Mouse (Mus musculus) cerebellum, postnatal 25 days (tissue): ENCODE measurements around the gene Cldn8.

Source experiments
- DNase-seq, 2 experiments: peaks; one replicate each; pipeline ENCODE4 v3.0.0; 2021; ENCODE audit warnings: mixed read lengths in 2 of 2

Cldn8 gene

DNA sequence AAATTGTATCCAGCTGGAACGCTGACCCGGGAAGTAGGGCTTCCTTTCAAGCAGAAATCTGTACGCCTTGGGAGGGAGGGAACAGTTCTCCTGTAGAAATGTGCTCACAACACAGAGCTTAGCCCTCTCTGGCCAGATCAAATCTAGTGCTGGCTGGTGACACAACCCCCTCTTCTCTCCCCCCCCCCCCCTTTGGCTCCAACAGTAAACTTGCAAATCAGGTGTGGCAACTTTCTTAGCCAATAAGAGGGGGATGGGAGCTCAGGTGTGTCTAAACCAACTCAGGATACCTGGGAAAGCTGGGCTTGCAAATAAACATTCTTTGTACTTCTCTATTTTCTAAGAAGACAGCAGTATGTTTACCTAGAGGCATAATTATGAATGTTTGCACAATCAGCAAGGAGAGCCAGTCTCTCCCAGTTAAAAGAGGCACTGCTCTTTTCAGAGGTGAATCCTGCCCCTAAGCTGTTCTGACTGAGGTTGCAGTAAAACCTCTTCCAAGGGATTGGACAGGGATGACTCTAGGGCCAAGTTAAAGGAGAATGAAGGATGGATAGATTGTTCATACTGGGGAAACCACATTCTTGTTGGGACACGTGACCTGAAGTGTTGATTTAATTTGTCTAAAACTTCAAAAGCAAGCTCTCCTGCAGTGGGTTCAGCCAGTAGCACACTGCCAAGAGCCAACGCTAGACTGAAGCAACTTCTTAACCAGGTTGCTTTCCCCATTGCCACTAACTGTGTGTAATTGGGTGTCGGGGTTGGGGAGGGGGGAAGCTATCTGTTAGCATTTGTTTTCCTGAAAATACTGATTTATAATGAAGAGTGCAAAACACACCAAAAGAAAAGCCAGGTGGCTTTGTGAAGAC, at the start of gene Cldn8:
Cldn8 (minus strand) TSS at position 139 of the 869 bp plus-strand sequence.
- DNase-seq = no peak

DNA sequence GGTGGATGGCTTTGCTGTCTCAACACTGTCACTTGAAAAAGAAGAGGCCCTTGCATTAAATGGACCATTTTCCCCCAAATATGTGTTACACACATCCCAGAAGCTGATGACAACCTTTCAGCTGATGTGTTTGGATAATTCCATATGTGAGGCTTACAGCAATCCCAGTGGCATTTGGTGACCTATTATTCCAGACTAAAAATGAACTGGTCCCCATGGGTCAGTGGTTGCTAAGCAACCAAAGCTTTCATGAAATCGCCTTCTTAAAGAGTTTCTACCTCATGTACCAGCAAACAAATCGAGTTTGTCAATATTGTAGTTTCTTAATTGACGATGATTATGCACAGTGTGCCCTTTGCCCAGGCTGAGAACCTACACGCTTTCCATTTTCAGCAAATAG, 49.7 kb upstream of the Cldn8 start:
- no peak for DNase-seq

DNA sequence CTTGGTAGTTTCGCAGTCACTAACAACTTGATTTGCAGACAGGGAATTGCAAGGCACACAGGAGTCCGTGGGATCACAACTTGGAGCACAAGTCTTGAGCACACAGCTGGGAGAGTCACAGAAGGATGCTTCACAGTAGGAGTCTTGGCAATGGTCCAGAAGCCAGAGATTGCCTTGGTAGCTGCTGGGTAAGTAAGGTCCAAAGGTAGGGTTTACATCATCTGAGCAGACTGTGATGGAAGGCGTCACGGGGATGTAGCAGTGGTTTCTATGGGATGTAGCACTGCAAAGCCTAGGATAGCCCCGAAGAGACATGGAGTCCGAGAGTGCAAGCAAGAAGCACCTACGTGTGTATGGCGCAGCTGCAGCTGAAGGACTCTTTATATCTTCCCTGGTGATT, 48.9 kb upstream of the Cldn8 start, which contains the start of gene Krtap24-1:
Krtap24-1 (minus strand) TSS at position 358 of the 400 bp plus-strand sequence.
- no peak for DNase-seq

DNA sequence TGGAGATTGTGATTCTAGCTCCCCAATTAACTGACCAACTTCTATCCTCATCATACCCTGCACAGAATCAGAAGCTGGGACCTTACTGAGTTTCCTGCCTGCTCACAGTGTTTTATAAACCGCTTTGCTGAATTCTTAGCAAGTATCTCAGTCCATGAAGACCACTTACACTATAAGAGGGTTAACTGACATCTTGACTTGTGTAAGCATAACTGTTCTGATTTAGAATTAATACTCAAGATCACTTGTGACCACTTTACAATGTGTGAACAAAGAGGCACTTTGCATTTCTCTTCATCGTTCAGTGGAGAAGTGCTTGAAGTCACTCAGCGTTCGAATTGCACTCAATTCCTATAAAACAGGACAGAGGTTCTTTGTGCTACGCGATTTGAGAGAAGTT, 41.6 kb upstream of the Cldn8 start:
- DNase-seq = no peak

DNA sequence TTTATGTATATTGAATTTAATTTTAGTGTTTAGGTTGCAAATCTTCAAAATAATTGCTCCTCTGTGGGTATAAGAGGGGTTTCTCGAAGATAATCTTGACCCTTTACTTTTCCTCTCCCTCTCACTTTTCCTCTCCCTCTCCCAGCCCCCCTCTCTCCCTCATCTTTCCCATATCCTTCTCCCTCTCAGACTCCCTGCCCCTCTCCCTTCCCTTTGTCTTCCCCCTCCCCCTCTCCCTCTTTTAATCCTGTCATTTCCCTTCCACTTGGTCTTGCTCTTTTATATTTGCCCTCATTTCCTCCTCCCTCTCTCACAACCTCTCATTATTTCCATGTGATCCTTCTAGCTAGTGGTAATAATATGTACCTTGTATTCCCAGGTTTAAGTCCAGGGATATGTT, 39.5 kb upstream of the Cldn8 start:
- no peak for DNase-seq

DNA sequence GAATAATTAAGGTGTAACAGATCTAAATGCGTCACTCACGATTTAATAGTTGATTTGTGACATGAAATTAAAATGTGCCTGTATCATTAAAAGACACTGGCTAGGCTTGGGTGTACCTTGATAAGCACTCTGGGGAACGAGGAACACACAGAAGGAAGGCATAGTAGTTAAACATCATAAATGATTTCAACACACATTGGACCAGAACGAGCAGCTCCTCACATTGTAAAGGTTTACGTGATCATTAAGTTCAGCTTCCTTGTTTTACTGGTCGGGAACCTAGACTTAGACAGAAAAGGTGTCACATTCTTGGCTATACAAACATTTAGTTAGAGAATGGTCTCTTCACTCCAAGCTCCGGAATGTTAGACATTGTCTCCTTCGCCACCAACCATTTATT, 37.3 kb upstream of the Cldn8 start:
- no peak for DNase-seq

DNA sequence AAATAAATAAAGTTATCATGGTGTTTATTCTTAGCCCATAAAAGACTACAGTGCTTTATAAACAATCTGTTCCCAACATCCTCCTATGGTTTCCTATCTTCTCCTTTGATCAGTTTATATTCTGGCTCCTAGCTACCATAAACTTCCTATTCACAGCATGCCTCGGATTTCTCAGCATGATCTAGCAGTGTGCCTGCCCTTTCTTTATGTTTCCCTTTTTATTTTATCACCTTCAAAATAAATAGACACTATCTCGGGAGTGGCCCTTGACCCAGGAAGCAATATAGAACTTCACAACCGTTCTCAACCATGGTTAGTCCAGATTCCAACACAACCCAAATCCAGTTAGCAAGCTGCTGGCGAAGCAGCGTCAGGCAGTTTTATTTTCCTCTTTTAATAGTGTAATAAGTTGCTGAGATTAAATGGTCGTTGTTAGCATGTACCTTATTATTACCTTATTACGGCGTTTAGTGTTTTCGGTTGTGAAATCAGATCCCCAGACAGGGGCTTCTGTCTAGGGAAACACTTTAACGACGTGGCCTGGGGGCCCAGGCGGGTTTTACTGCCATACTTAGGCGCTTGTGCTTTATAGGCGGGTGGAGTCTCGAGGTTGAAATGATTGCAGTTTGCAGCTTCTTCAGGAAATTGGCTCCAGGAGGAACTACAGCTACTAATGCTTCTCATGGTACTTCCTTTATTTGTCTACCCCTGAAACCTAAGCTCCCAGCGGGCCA, 36.7 kb upstream of the Cldn8 start:
- DNase-seq = no peak

DNA sequence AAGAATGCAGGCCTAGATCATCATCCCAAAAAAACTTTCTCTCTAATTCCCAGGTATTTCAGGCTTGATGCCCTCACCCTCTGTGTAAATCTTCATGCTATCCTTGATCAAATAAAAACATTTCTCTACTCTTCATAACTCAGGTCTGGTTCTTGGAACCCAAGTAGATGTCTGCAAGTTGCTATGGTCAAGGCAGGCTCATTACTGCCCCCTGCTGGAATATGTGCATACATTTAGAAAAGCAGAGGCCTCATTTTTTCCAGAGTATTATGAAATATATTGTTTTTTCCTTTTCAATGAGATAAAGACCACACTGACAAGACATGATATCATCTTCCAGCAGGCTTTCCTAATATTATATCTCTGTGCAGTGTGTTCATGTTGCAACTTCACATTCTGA, 29.8 kb upstream of the Cldn8 start:
- no peak for DNase-seq

DNA sequence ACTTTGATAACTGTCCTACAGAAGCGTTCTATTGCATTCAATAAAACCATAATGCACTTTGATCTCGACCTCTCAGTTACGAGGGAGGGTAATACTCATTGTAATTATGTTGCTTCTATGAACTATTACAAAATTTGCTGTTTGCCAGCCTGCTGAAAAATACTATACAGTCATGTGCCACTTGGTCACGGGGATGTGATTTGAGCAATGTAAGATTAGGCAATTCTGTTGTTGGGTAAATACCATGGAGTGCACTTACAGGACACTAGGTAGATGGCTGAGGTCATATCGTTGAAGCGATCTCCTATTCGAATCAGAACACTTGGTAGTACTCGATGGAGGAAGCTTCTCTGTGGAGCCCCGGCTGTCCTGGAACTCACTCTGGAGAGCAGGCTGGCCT, 20.4 kb upstream of the Cldn8 start:
- no peak for DNase-seq

DNA sequence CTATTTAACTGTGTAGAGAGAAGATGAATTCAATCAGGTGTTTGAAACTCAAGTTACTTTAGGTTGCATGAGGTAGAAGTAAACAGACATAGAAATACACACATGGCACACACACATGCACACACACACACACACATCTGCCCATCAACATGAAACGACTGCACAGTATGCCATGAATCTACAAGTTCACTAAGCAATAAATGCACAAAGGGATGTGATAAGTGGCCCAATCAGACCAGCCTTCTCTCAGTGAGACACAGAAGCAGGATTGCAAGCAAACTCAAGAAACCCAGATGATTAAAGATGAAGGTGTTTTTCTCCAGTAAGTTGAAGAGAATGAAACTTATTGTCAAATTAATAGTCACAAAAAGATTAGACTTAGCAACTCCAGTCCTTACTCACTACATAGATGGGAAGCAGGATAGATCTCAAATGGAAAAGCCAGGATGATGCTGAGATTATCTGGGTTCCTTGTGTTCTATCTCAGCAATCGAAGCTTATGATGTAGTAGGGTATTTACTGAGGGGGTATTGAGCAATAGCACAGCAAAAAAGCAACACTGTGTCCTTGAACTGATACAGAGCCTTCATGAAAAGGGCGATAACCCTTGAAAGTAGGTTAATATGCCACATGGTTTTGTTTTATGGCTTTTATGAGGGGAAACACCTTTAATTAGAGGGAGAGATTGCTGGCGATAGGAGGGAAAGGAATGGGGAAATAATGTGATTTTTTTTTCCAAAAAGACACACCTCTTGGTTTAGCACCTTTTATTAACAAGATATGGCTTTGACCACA, 13.1 kb upstream of the Cldn8 start:
- no peak for DNase-seq

DNA sequence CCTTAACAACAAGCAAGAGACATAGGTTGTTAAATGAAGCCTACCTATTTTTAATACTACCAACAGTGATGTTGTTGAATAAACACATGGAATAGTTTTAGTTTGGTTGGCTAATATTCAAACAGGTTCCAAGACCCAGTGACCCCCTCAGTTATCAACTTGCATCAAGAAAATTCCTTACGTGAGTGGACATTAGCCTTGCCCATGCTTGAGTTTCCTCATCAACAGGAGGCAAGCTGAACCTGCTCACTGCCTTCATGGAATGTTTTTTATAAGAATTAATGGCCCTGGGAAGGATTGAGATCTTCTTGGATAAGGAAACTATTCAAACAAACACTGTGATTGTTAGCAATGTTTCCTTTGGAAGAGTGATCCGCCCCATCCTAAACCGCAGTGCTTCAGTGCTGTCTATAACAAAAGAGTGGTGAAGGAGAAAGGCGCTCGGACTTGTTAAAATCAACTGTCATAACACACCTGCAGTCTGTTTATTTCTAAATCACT, 10.0 kb upstream of the Cldn8 start:
- DNase-seq = no peak

DNA sequence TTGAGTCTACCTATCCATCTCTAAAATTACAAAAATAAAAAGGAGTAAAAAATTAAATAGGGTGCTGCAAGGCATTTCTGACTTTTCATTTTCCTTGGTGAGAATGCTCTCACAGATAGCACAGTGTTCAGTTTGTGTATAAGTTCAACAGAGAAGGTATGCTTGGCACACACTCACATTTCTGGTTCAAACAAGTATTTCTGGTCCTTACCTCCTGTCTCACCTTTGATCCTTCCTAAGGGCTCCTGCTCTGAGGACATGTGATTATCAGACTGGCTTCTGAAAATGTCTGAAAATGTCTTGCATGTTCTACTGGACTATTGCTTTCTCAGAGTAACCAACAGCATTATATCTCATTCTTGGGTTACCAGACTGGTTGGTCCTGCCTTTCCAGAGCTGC, 7.2 kb upstream of the Cldn8 start:
- no peak for DNase-seq

DNA sequence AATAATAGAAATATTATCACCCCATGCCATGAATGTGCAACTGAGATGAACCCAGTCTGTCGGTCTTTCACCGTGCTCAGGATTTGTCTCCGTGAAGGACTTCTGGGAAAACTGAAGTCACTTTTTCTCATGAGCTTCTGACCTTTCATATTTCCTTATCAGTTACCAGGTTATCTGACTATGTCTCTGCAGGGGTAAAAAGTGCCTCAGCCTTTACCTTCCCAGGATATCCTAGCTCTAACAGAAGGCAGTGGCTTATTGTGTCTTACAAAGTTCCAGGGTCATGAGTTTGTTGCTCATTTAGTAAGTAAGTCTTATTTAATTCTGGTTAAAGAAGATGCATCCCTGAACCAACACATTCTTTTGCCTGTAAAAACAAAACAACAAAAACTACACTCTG, 6.7 kb upstream of the Cldn8 start:
- no peak for DNase-seq

DNA sequence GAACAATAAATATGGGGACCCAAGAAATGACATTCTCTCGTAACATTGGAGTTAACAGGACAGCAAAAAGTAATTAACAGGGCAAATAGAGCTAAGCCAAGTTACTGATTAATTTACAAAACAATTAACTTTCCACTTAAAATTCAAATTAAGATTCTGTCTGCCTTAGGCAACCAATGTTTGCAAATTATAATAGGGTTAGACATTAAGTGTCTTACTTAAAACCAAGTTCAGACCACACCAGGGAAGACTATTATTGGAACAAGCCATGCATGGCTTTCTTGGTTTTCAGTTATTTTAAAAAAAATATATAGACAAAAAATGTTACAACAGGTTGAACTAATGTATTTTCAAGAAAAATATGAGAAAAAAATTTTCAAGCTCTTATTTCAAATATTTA, 6.1 kb upstream of the Cldn8 start:
- no peak for DNase-seq

DNA sequence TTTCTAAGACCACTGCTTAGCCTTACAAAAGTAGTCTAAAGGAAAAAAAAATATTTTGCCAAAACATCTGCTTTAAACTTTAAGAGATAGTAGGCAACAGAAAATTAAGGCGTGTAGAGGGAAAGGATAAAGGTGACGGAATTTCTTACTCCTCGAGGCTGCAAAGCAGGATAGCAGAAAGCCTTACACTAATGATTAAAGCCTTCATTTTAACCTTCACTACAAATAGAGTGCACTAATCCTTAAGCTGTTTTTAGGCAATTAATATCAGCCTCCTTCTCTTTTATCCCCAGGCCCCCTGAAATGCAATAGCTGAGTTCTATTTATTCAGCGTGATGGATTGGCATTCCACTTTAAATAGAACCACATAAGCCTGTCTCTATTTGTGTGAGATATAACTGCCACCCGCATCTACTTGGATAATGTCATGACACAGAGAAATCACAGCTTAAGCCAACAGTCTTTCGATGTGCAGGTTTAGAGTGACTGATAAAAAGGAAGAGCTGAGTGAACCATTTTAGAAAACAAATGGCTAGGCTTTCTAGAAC, 1.3 kb downstream of the Cldn8 start:
- DNase-seq = no peak

DNA sequence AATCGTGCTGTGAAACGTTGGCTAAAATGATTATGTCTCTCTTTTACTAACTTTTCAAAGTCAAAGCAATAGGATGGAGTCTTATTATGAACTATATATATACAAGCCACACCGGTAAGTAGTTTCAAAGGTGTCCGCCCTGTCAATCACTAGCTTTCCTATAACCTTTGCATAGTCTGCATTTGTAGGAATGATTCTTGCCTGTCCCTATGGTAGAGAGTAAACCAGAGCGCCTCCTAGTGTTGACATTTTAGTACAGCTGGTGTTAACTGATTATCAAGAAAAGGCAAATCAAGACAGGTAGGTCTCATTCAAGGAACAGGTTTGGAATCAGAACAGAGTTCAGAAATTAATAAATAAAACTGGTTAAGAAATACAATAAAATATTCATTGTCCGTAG, 20.5 kb downstream of the Cldn8 start:
- peak in 1 of 2 experiments; percentile 14 for DNase-seq

DNA sequence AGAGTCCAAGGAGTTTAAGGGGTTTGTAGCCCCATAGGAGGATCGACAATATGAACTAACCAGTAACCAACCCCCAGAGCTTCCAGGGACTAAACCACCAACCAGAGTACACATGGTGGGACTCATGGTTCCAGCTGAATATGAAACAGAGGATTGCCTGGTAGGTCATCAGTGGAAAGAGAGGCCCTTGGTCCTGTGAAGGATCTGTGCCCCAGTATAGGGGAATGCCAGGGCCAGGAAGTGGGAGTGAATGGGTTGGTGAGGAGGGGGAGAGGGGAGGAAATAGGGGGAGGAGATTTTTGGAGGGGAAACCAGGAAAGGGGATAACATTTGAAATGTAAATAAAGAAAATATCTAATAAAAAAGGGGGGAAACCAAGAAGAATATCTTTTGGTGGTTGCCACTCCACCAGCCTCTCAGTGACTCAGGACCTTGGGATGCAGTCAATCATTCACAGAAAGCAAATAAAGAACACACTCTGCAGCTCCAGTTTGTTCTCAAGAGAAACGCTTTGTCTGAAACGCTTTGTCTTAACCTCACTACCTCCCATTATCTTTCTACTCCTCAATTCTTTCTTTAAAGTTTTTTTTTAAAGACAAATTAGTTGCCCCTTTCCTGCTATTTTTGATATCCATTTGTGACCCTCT, 23.0 kb downstream of the Cldn8 start:
- DNase-seq = no peak

DNA sequence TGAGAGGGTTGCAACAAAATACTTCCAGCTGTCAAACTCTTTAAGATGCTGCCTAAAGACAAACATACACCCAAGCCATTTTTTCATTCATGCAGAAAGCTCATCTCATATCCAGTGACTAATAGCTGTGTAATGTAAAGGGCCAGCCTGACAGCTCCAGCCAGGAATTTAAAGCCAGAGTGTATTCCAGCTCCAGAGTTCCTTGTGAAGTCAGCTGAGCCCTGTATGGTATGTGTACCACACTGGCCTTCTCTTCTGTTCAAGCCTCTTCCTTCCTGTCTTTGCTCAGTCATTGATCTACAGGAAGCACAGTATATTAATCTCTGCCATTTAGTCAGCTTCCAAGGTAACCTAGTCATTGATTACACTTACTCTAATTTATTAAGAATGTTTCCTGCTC, 51.6 kb downstream of the Cldn8 start:
- DNase-seq = no peak
